Mouse (Mus musculus) forebrain, postnatal 0 days (tissue): Measurements from ENCODE around the gene H2-T22. TPM values are rescaled to one million over a fixed set of nuclear protein-coding genes. Genes with fewer than 3 reads are reported as not detected.
"Not testable (repeated sequence)": the region's sequence is repeated elsewhere in the genome, so short reads cannot be mapped to it uniquely, and the experiment has no call there.

Experiments used
- ATAC-seq: fragments of 200-750 bp; cut with Nextera tagmentation; 2 replicates; pipeline ENCODE4 v1.8.0; 2017; ENCODE audit warnings: mild to moderate bottlenecking, moderate library complexity
- DNase-seq: peaks from one replicate; pipeline ENCODE4 v3.0.0-alpha.2; 2015
- H3K27ac ChIP-seq: fragments of 300-500 bp; sonication (generic); 2 replicates; pipeline ENCODE4 v1.5.1; 2014; ENCODE audit warnings: low read depth, mild to moderate bottlenecking, antibody characterized with exemption, low read length, moderate library complexity, mixed read lengths
- H3K27me3 ChIP-seq: fragments of 300-500 bp; sonication (generic); 2 replicates; pipeline ENCODE4 v1.6.1; 2014; ENCODE audit warnings: mild to moderate bottlenecking, low read length, mixed read lengths; ENCODE audit not compliant: insufficient read depth
- H3K36me3 ChIP-seq: fragments of 300-500 bp; sonication (generic); 2 replicates; pipeline ENCODE4 v1.6.1; 2014; ENCODE audit warnings: mild to moderate bottlenecking, moderate library complexity; ENCODE audit not compliant: insufficient read depth
- H3K4me1 ChIP-seq: fragments of 300-500 bp; sonication (generic); 2 replicates; pipeline ENCODE4 v1.6.1; 2014; ENCODE audit warnings: antibody characterized with exemption; ENCODE audit not compliant: insufficient read depth
- H3K4me2 ChIP-seq: fragments of 300-500 bp; sonication (generic); 2 replicates; pipeline ENCODE4 v1.6.1; 2014; ENCODE audit warnings: low read depth, mild to moderate bottlenecking, moderate library complexity
- H3K4me3 ChIP-seq: fragments of 300-500 bp; sonication (generic); 2 replicates; pipeline ENCODE4 v1.5.1; 2014; ENCODE audit warnings: low read depth, low read length, mixed read lengths
- H3K9ac ChIP-seq: fragments of 300-500 bp; sonication (generic); 2 replicates; pipeline ENCODE4 v1.6.1; 2014; ENCODE audit warnings: mild to moderate bottlenecking
- H3K9me3 ChIP-seq: fragments of 300-500 bp; sonication (generic); 2 replicates; pipeline ENCODE4 v1.6.1; 2016; ENCODE audit warnings: low read length
- CTCF ChIP-seq: sonication (generic); IDR thresholded peaks from 2 replicates; pipeline ENCODE4 v1.5.1; 2016; ENCODE audit warnings: antibody characterized with exemption, control low read depth, low read depth
- WGBS: fragments of 180-500 bp; shearing (Covaris S2); extraction: QIAGEN DNeasy Blood & Tissue Kit; methylation state at CpG from one replicate; pipeline ENCODE4 v1.1.7; 2014; 5-methylcytosine and 5-hydroxymethylcytosine counted together
- polyA plus RNA-seq: library from polyadenylated mRNA; unstranded; fragments of >200 nt; fragmentation: Nextera tagmentation; extraction: Ambion mirVana; gene quantifications from 2 replicates; pipeline ENCODE4 v1.2.1, GENCODE M21; 2015
- total RNA-seq: library from RNA; depleted of rRNA; stranded (reverse); fragments of >200 nt; gene quantifications from 2 replicates; pipeline ENCODE4 v1.2.3, GENCODE M21; 2014

The H2-T22 gene
- total and polyA plus RNA-seq, 2 experiments from 2014 or later, result 6.5 to 13.1 TPM

DNA sequence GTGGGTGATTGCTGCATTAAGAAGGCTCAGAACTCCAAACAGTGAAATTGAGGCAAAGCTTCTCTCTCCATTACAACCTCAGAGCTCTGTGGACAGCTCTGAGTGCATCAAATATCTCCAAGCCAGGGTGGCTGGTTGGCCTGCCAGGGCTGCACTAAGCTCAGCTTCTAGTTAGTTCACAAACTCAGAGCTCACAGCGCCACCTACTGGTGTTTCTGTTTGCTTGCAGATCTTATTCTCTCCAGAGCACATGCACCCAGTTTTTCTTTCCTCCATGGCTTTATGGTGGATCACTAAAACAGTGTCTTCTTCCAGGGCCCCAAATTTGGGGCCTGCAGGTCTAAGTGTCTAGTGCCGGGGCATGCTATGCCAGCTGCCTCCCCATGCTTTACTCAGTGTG, 18.3 kb upstream of the H2-T22 start:
- H3K4me1 ChIP-seq, result no peaks in the 10 kb centered on the region
- H3K27me3 ChIP-seq, result no peaks in the 10 kb centered on the region; the same call in 1 of the 2 replicates
- TF ChIP-seq CTCF, result peak; percentile 74
- no peak overlapping the region for H3K27ac ChIP-seq
- no peak overlapping the region for H3K4me3 ChIP-seq
- ATAC-seq (peak; percentile 69), DNase-seq (peak; percentile 78)
- WGBS, result 28% methylated on average over 2 of the region's 2 CpGs
- no peak overlapping the region for H3K9ac ChIP-seq
- H3K4me2 ChIP-seq, result no peak overlapping the region
- H3K9me3 ChIP-seq, result no peaks in the 10 kb centered on the region
- H3K36me3 ChIP-seq, result no peaks in the 10 kb centered on the region

DNA sequence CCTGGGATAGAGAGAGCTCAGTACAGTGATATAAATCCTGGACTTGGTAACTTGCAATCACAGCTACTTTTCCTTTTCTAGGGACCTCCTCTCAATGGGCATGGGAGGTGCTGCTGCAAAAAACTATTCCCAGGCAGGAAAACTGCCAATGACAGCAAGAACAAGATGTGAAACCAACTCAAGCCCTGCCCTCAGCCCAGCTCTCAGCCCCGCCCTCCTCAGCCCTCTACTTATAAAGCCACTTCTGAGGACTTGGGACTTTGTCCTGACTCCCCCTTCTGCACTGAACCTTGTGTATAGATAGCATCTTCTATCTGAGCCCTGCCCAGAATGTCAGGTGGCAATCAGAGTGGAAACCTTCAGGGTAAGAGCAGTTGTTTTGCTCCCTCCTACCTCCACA, 15.8 kb upstream of the H2-T22 start, which contains the start of gene Gm11127:
Gene Gm11127, minus strand, starts transcription at position 10 of the 400 bp plus-strand sequence.
- not testable (repeated sequence) for H3K4me2 ChIP-seq, ATAC-seq, DNase-seq, H3K9me3 ChIP-seq, H3K9ac ChIP-seq, H3K4me1 ChIP-seq, H3K36me3 ChIP-seq, H3K27me3 ChIP-seq, H3K27ac ChIP-seq, H3K4me3 ChIP-seq
- 73% methylated on average over 1 of the region's 1 CpGs for WGBS

DNA sequence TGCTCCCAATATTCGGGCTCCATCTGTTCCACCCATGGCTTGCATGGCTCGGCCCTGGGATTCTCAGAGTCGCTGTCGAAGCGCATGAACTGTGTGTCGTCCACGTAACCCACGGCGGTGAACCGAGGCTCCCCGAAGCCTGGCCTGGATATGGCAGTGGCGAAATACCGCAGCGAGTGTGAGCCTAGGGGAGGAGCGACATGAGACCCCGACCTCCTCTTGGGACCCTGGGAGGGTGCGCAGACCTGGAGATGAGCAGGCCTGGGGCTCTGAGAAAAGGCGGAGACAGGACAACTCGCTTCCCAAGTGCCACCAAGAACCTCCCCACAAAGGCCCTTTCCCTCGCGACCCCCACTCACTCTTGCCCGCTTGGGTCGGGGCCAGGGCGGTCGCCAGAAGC, 15.4 kb upstream of the H2-T22 start:
- ATAC-seq, H3K4me3 ChIP-seq, H3K4me1 ChIP-seq, H3K27me3 ChIP-seq, H3K36me3 ChIP-seq, H3K9me3 ChIP-seq, H3K9ac ChIP-seq, DNase-seq, H3K27ac ChIP-seq, H3K4me2 ChIP-seq: not testable (repeated sequence)
- WGBS, result 86% methylated on average over 23 of the region's 25 CpGs

DNA sequence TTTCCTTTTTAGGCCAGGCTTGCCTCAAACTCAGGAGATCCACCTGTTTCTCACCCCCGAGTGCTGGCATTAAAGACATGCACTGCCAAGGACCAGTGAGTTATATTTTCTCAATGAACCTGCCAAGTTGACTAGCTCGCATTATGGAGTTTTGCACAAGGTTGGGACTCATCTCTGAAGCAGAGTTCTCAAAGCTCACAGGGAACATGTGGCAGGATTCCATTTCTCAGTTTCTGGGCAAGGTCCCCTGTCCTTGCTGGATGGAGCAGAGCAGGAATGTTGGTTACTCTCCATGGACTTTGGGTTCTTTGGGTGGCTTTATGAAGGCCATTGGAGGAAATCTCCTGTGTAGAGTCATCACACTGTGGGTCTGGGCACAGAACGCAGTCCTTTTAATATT, 739 bp upstream of the H2-T22 start:
- Histone ChIP-seq H3K9ac (no peak overlapping the region), H3K36me3 (no peaks in the 10 kb centered on the region), H3K4me3 (no peak overlapping the region), H3K27ac (no peak overlapping the region), H3K9me3 (no peaks in the 10 kb centered on the region), H3K27me3 (no peaks in the 10 kb centered on the region), H3K4me1 (no peaks in the 10 kb centered on the region), H3K4me2 (peak overlapping the region; percentile 65; the same call in 1 of the 2 replicates)
- no peak for ATAC-seq
- no peak for DNase-seq
- WGBS, result 81% methylated on average over 3 of the region's 3 CpGs
- no peak for TF ChIP-seq CTCF

DNA sequence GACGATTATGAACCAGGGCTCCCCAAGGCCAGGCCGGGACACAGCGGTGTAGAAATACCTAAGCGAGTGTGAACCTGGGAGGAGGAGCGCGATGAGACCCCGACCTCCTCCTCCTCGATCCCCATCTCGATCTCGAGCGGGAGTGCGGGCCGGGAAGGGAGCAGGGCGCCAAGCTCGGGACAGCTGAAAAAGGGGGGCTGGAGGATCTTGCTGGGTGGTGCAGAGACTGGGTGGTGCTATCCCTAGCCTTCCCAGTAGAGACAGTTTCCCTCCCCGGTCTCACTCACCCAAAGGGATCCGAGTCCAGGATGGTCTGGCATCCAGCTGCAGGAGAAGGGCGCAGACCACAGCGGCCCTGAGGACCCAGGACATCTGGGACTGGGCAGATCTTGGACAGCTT, 492 bp downstream of the H2-T22 start:
- not testable (repeated sequence) for DNase-seq, H3K36me3 ChIP-seq, H3K27me3 ChIP-seq, H3K9me3 ChIP-seq, H3K4me1 ChIP-seq, H3K27ac ChIP-seq
- H3K4me3 ChIP-seq, result peak overlapping the region; percentile 35
- WGBS, result under 1% methylated on average over 19 of the region's 19 CpGs
- peak overlapping the region; percentile 65 for H3K4me2 ChIP-seq
- peak overlapping the region; percentile 37 for H3K9ac ChIP-seq
- ATAC-seq, result peak; percentile 61

DNA sequence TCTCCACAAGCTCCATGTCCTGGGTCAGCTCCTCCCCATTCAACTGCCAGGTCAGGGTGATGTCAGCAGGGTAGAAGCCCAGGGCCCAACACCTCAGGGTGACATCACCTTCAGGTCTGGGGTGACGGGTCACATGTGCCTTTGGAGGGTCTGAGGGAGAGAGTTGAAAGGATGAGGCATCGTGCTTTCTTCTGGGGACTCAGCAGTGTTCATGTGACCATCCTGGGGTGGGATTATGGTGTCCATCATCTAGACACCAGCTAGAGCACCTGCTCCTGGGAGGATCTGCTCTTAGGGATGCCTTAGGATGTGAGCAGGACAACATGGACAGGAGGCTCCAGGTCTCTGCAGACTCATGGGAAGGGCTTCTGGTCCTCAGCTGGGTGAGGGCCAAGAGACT, 1.9 kb downstream of the H2-T22 start:
- not testable (repeated sequence) for H3K9me3 ChIP-seq, H3K9ac ChIP-seq, H3K27ac ChIP-seq, DNase-seq, H3K4me3 ChIP-seq, H3K27me3 ChIP-seq, H3K4me2 ChIP-seq, H3K36me3 ChIP-seq, H3K4me1 ChIP-seq, ATAC-seq
- WGBS, result 85% methylated on average over 2 of the region's 2 CpGs

DNA sequence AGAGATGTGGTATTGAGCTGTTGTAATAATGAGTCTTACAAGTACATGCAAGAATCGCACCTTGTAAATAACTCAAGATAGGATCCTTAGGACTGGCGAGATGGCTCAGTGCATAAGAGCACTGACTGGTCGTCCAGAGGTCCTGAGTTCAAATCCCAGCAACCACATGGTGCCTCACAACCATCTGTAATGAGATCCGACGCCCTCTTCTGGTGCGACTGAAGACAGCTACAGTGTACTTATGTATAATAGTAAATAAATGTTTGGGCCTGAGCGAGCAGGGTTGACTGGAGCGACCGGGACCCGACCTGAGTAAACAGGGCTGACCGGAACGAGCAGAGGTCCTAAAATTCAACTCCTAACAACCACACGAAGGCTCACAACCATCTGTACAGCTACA, 6.4 kb downstream of the H2-T22 start:
- H3K27me3 ChIP-seq, ATAC-seq, H3K27ac ChIP-seq, H3K9me3 ChIP-seq, H3K4me3 ChIP-seq, DNase-seq, H3K4me2 ChIP-seq, H3K4me1 ChIP-seq, H3K9ac ChIP-seq, H3K36me3 ChIP-seq: not testable (repeated sequence)
- WGBS, result 90% methylated on average over 13 of the region's 13 CpGs

DNA sequence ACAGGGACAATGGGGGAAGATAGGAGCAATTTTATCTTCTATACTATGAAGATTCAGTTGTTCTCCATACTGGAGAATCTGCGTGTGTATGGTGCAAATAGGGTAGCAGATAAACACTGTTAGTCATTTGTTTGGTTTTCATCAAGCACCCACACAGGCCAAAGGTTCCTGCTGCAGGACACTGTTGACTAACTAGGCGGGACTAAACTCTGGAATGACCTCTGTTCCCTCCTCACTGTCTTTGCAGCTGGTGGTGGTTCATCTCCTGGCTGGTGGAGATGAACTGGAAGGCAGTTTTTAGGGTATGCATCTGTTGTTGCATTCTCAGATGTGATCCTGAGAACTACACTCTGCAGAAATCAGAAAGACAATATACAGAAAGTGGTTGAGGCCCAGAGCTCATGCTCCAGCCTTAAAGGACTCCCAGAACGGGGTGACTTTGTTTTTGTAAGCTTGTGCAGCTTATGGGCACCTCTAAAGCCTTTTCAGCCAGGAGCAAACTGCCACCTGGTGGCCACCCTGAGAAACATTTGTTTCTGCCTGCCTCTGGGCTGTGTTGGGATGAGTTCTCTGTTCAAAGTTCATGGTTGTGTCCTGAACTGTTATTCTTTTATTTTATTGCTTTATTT, 7.4 kb downstream of the H2-T22 start:
- not testable (repeated sequence) for H3K36me3 ChIP-seq, H3K4me1 ChIP-seq, H3K4me3 ChIP-seq, H3K9me3 ChIP-seq, H3K27ac ChIP-seq, H3K4me2 ChIP-seq, H3K9ac ChIP-seq, H3K27me3 ChIP-seq
- DNase-seq (peak; percentile 45), ATAC-seq (peak; percentile 44; the same call in 1 of the 2 replicates)
- TF ChIP-seq CTCF, result peak; percentile 61
- 40% methylated on average over 3 of the region's 3 CpGs for WGBS

DNA sequence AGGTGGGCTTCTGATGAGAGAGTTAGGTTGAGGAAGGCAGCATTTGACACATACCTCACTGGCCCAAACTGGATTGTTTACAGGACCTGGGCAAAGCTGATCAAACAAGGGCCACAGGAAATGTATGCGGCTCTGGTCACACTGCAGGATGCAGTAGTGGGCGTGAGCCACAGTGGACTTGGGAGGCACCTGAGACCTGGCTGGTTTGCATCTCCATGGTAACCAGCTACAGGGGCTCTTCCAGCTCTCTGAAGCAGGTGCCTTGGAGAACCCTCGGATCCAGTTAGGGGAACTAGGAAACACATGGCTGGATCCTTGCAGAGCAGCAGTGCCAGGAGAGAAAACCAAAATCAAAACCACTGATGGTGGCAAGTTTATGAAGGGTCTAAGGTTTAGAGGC, 8.0 kb downstream of the H2-T22 start:
- 63% methylated on average over 3 of the region's 3 CpGs for WGBS
- not testable (repeated sequence) for DNase-seq

DNA sequence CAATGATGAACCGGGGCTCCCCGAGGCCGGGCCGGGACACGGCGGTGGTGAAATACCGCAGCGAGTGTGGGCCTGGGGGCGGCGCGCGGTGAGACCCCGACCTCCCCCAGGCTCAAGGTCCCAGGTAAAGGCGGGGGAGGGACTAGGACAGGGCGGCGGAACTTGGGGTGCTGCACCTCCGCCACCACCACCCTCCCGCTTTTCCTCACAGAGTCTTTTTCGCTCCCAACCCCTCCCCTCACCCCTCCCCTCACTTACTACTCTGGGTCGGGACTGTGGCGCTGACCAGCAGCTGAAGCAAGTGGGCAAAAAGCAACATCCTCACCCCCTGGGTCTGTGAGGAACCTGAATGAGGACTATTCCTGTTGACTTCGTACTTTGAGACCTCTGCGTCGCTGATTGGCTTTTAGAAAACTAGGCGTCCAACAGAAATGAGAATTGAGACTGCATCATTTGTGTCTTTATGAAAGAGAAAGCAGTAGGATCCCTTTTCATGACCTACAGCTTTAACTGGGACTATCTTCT, 10.1 kb downstream of the H2-T22 start, which contains the start of gene H2-T23:
Gene H2-T23, minus strand, starts transcription at position 505 of the 525 bp plus-strand sequence.
- H3K9me3 ChIP-seq, H3K4me1 ChIP-seq, H3K27me3 ChIP-seq, H3K27ac ChIP-seq, H3K36me3 ChIP-seq: not testable (repeated sequence)
- Histone ChIP-seq H3K4me3 (peak within 1 kb of the TSS; percentile 37), H3K9ac (peak within 1 kb of the TSS; percentile 44), H3K4me2 (peak within 1 kb of the TSS; percentile 91)
- peak; percentile 23 for DNase-seq
- ATAC-seq, result peak; percentile 10; the same call in 1 of the 2 replicates
- 1% methylated on average over 23 of the region's 25 CpGs for WGBS

More for the DNA sequence above, 8.0 kb downstream of the H2-T22 start:
- ATAC-seq, H3K4me2 ChIP-seq, H3K4me3 ChIP-seq, H3K27me3 ChIP-seq, H3K27ac ChIP-seq, H3K9me3 ChIP-seq, H3K9ac ChIP-seq, H3K36me3 ChIP-seq, H3K4me1 ChIP-seq: not testable (repeated sequence)
